Comparison of ENCODE assay signal across 14 mouse cellular contexts in the genomic region with DNA sequence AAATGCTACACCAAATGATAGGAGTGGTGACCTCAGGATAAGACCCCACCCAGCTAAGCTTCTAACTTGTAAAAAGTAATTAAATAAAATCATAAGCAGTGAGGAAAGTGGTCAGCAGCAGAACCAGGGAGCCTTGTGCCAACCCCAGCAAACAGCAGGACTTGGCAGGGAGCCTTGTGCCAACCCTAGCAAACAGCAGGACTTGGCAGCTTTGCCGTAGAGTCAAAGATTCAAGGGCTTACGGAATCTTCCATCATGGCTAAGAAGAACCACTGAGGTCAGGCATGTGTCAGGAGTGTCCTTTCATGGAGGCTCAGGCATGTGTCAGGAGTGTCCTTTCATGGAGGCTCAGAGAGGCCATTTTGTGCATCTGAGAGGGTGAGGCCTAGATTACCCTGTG. TPM values are rescaled to one million over a fixed set of nuclear protein-coding genes. Genes with fewer than 3 reads are reported as not detected.
DNase-seq lines count a peak whose midpoint lies in the region.
"Had no signal": no experiment of that assay in that cellular context is flagged by ENCODE, and none has a peak within 500 bp of the region (broad histone marks: within the 10 kb centered on the region; RNA-seq: fewer than 3 reads in every experiment).

No protein-coding gene starts in this region.

- no peaks in the 10 kb centered on the region for H3K4me1 ChIP-seq in heart, embryonic 10.5 days
- H3K4me1 ChIP-seq: forebrain, embryonic 12.5 days; hindbrain, embryonic 12.5 days; kidney, embryonic 15.5 days; midbrain, embryonic 10.5 days; neural tube, embryonic 13.5 days had no signal

- DNase-seq in heart, postnatal 14 days: peak; percentile 17 to 21
- DNase-seq in heart, embryonic 10.5 days (ENCODE audit: low spot score): no peak
- DNase-seq in lung, postnatal 25 days (ENCODE audit: low spot score): peak; percentile 29
- DNase-seq in lung, postnatal 10 days: no peak
- peak; percentile 61 for DNase-seq in adrenal gland, adult 8-10 months
- peak; percentile 69 to 77 for DNase-seq in cerebellum, postnatal 14 days
- DNase-seq in neural tube, embryonic 10.5 days (ENCODE audit: extremely low spot score, low spot score): no peak
- DNase-seq in spleen, postnatal 14 days (ENCODE audit: low spot score in 2 of 2): no peak
- DNase-seq: liver, embryonic 13.5 days had no signal

- H3K27ac ChIP-seq in heart, embryonic 10.5 days: no peak overlapping the region
- H3K27ac ChIP-seq: forebrain, embryonic 12.5 days; hindbrain, embryonic 12.5 days; kidney, embryonic 15.5 days; liver, embryonic 13.5 days; midbrain, embryonic 10.5 days; neural tube, embryonic 13.5 days had no signal

- no peaks in the 10 kb centered on the region for H3K9me3 ChIP-seq in heart, embryonic 10.5 days
- H3K9me3 ChIP-seq: forebrain, embryonic 12.5 days; hindbrain, embryonic 12.5 days; kidney, embryonic 15.5 days; liver, embryonic 13.5 days; midbrain, embryonic 10.5 days; neural tube, embryonic 13.5 days had no signal

- H3K27me3 ChIP-seq in heart, embryonic 10.5 days (ENCODE audit: insufficient read depth, poor library complexity, severe bottlenecking): no peaks in the 10 kb centered on the region
- H3K27me3 ChIP-seq: hindbrain, embryonic 12.5 days; kidney, embryonic 15.5 days; liver, embryonic 13.5 days; neural tube, embryonic 13.5 days had no signal

- H3K4me3 ChIP-seq in heart, embryonic 10.5 days: no peak overlapping the region
- H3K4me3 ChIP-seq: forebrain, embryonic 12.5 days; hindbrain, embryonic 12.5 days; kidney, embryonic 15.5 days; liver, embryonic 13.5 days; midbrain, embryonic 10.5 days; neural tube, embryonic 13.5 days had no signal

- H3K36me3 ChIP-seq in heart, embryonic 10.5 days: no peaks in the 10 kb centered on the region
- H3K36me3 ChIP-seq: forebrain, embryonic 12.5 days; hindbrain, embryonic 12.5 days; kidney, embryonic 15.5 days; liver, embryonic 13.5 days; midbrain, embryonic 10.5 days; neural tube, embryonic 13.5 days had no signal

- intact Hi-C loops in heart, postnatal 14 days (cut with DNase I): no loop called here

- 94% methylated on average over 2 of the region's 2 CpGs for WGBS in heart, embryonic 10.5 days

RNA-seq across cellular contexts. Expression of a gene that starts 7.6 kb away (rescaled TPM):
- total RNA-seq in heart, postnatal 14 days (2021): 1 to 10 TPM; 8.1 to 9.8 TPM
- polyA plus RNA-seq in heart, embryonic 10.5 days (2016; fragmentation: Nextera tagmentation; extraction: Ambion mirVana): 10.6 and 11.7 TPM in 2 replicates
- total RNA-seq in adrenal gland, adult 8-10 months (2022): 10 to 100 TPM; 14.2 to 21.5 (median 20.2) TPM

Comparison
In these comparisons a context has a peak if more than half of its experiments do, and no peak if none do; other contexts are left out.
1. DNase-seq: peak in heart, postnatal 14 days (2 of 2), lung, postnatal 25 days (single experiment), adrenal gland, adult 8-10 months (single experiment) and cerebellum, postnatal 14 days (2 of 2); none in heart, embryonic 10.5 days (single experiment), lung, postnatal 10 days (single experiment), neural tube, embryonic 10.5 days (single experiment) and spleen, postnatal 14 days (0 of 2).